Mouse (Mus musculus): Measurements from ENCODE around the gene Hoxd8.

The Hoxd8 gene

DNA sequence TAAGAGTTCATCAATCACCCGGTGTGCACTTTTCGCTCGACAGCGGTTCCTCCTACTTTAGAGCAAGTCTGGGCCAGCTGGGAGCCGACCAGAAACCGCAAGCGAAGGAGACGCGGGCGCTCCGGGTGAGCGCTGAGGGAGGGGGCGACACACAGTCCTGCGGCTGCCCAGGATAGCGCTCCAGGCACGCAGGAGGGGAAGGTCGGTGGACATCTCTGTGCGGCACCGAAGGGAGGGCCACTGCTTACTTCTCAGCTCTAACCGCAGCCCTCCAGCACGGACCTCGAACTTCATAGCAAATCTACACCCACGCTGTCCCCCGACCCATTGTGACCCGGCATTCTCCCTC, 48.7 kb downstream of the Hoxd8 start:
- DNase-seq: no peak

DNA sequence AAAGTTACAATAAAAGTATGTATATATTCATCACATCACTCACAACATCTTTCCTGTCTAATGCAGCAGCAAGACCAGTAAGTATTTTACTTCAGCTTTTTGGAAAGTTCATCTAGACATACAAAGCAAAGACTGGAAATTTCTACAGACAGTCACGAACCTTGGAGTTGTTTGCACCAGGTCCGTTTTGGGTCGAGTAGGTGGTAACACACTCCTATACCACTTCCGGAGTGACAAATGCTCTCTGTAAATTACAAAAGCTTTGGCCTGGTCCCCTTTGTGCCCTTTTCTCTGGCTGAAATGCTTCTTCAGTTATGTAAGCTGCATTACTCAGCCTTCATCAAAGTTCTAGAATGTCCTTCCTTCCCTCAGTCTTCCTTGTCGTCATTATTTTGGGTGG, 49.3 kb downstream of the Hoxd8 start:
- DNase-seq: no peak
